Mouse (Mus musculus) testis, adult 2 months (tissue): ENCODE results near the gene Ubxn6. TPM values are rescaled to one million over a fixed set of nuclear protein-coding genes. Genes with fewer than 3 reads are reported as not detected.

Experiments used
- H3K27ac ChIP-seq: fragments of 200-500 bp; 2 replicates; pipeline ENCODE4 v1.5.1; 2012; ENCODE audit warnings: low read depth, low read length; ENCODE audit not compliant: control insufficient read depth, insufficient read depth
- H3K27me3 ChIP-seq: fragments of 200-500 bp; 2 replicates; pipeline ENCODE4 v1.6.1; 2012; ENCODE audit warnings: mild to moderate bottlenecking, low read length, moderate library complexity; ENCODE audit not compliant: control insufficient read depth, insufficient read depth
- H3K36me3 ChIP-seq: fragments of 200-500 bp; 2 replicates; pipeline ENCODE4 v1.6.1; 2012; ENCODE audit warnings: mild to moderate bottlenecking, low read length; ENCODE audit not compliant: control insufficient read depth, insufficient read depth
- H3K4me1 ChIP-seq: fragments of 200-500 bp; 2 replicates; pipeline ENCODE4 v1.6.1; 2012; ENCODE audit warnings: low read length; ENCODE audit not compliant: control insufficient read depth, insufficient read depth
- H3K4me3 ChIP-seq: fragments of 200-500 bp; 2 replicates; pipeline ENCODE4 v1.5.1; 2012; ENCODE audit warnings: low read depth, mild to moderate bottlenecking, low read length, moderate library complexity, mixed read lengths; ENCODE audit not compliant: control insufficient read depth
- CTCF ChIP-seq: fragments of 200-500 bp; IDR thresholded peaks from 2 replicates; pipeline ENCODE4 v1.5.1; 2012; ENCODE audit warnings: low read depth, mild to moderate bottlenecking, inconsistent platforms, low read length, moderate library complexity; ENCODE audit not compliant: control insufficient read depth, insufficient read depth, insufficient replicate concordance
- POLR2A ChIP-seq: fragments of 200-500 bp; IDR thresholded peaks from 2 replicates; pipeline ENCODE4 v1.6.1; 2012; ENCODE audit warnings: low read depth, mild to moderate bottlenecking, inconsistent platforms, low read length, moderate library complexity; ENCODE audit not compliant: control insufficient read depth
- polyA plus RNA-seq: library from polyadenylated mRNA; depleted of rRNA; stranded (reverse); fragments of >200 nt; gene quantifications from 2 replicates; pipeline ENCODE4 v1.2.3, GENCODE M21; 2012

Gene Ubxn6
- polyA plus RNA-seq, 1 experiment = 646 TPM

- Histone ChIP-seq H3K4me1 (peaks cover 13% of the 10 kb centered on the region), H3K27ac (no peak overlapping the region), H3K36me3 (no peaks in the 10 kb centered on the region; the same call in none of the 2 replicates)
These were observed 47.9 kb downstream of the Ubxn6 start for GRCm38 (mm10) chr17:56026881-56027280.

GRCm38 (mm10) chr17:56026303-56026702, 48.5 kb downstream of the Ubxn6 start:
- no peak for TF ChIP-seq POLR2A
- TF ChIP-seq CTCF = no peak
- H3K36me3 ChIP-seq = no peaks in the 10 kb centered on the region; the same call in none of the 2 replicates

More at GRCm38 (mm10) chr17:56026881-56027280, 47.9 kb downstream of the Ubxn6 start:
- no peak overlapping the region for H3K4me3 ChIP-seq
- H3K27me3 ChIP-seq = no peaks in the 10 kb centered on the region
- TF ChIP-seq POLR2A (no peak), CTCF (no peak)

DNA sequence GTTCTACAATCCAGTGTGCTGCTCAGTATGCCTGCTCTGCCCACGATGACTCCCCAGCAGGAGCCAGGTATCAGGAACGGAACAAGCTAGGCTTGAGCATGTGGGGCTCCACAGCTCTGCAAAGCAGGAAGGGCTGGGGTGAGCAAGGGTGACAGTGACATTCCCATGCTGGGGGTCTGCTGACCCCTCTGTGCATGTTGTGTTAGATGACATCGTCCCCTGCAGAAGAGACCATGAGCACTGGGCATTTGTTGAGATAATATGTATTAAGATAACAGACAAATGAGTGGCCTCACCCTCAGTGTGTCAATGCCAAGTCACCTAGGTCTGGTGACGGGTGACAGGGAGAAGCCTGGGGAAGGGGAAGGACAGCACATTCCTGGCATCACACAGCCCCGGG, 49.9 kb downstream of the Ubxn6 start:
- TF ChIP-seq CTCF (no peak), POLR2A (no peak)
- Histone ChIP-seq H3K4me3 (no peak overlapping the region), H3K27ac (no peak overlapping the region), H3K27me3 (no peaks in the 10 kb centered on the region), H3K36me3 (no peaks in the 10 kb centered on the region), H3K4me1 (peaks cover 3% of the 10 kb centered on the region)

More at GRCm38 (mm10) chr17:56026303-56026702, 48.5 kb downstream of the Ubxn6 start:
- H3K27me3 ChIP-seq = no peaks in the 10 kb centered on the region
- H3K4me1 ChIP-seq = peaks cover 11% of the 10 kb centered on the region
- no peak overlapping the region for H3K27ac ChIP-seq
- H3K4me3 ChIP-seq = no peak overlapping the region

GRCm38 (mm10) chr17:56024476-56024875, 50.4 kb downstream of the Ubxn6 start:
- TF ChIP-seq CTCF = no peak
- Histone ChIP-seq H3K27me3 (no peaks in the 10 kb centered on the region), H3K4me3 (no peak overlapping the region), H3K36me3 (no peaks in the 10 kb centered on the region), H3K27ac (no peak overlapping the region), H3K4me1 (peaks cover 3% of the 10 kb centered on the region)

DNA sequence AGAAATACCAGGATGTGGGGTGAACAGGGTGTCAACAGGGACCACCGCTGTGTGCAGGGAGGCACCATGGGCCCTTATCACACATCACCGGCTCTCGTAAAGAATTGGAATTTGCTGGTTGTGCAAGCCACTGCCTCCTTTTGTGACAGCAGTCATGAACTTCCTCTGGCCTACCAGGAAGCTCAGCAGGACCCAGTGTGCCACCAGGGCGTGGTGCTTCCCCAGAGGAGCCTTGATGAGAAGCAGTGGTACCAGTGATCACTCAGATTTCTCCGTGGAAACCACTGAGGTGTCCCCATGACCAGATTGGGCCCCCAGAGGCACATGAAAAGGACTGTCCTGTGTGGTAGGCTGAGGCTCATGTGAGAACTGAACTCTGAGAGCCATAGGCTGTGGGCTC, 51.4 kb downstream of the Ubxn6 start:
- Histone ChIP-seq H3K27me3 (no peaks in the 10 kb centered on the region), H3K4me3 (no peak overlapping the region), H3K27ac (no peak overlapping the region), H3K4me1 (peaks cover under 1% of the 10 kb centered on the region), H3K36me3 (no peaks in the 10 kb centered on the region)
- TF ChIP-seq CTCF (no peak), POLR2A (no peak)

GRCm38 (mm10) chr17:56022989-56023290, 51.9 kb downstream of the Ubxn6 start:
- no peak overlapping the region for H3K4me3 ChIP-seq
- no peaks in the 10 kb centered on the region for H3K36me3 ChIP-seq
- TF ChIP-seq CTCF = no peak
- TF ChIP-seq POLR2A = no peak
- H3K27me3 ChIP-seq = no peaks in the 10 kb centered on the region
- no peak overlapping the region for H3K27ac ChIP-seq
- H3K4me1 ChIP-seq = no peaks in the 10 kb centered on the region; the same call in 1 of the 2 replicates

- no peaks in the 10 kb centered on the region; the same call in 1 of the 2 replicates for H3K4me1 ChIP-seq
- H3K36me3 ChIP-seq = no peaks in the 10 kb centered on the region
- TF ChIP-seq POLR2A (no peak), CTCF (no peak)
- no peak overlapping the region for H3K4me3 ChIP-seq
- H3K27ac ChIP-seq = no peak overlapping the region
- no peaks in the 10 kb centered on the region for H3K27me3 ChIP-seq
These were observed 52.5 kb downstream of the Ubxn6 start for GRCm38 (mm10) chr17:56022131-56022988.
